9 mouse cellular contexts compared by ENCODE assay signal in genomic region chr2:80266894-80267293, GRCm38 (mm10). TPM values are rescaled to one million over a fixed set of nuclear protein-coding genes. Genes with fewer than 3 reads are reported as not detected.
DNase-seq lines count a peak whose midpoint lies in the region; ATAC-seq and TF ChIP-seq lines count a peak whose summit lies in the region.
"Had no signal": no experiment of that assay in that cellular context is flagged by ENCODE, and none has a peak within 500 bp of the region (broad histone marks: within the 10 kb centered on the region; RNA-seq: fewer than 3 reads in every experiment).

No protein-coding gene starts in this region.

- TF ChIP-seq POLR2A in bone marrow, adult 2 months (IDR thresholded peaks at IDR 0.05; ENCODE audit: borderline replicate concordance, control insufficient read depth, low read depth, low read length): no peak
- no peak for TF ChIP-seq POLR2A in myocyte (IDR thresholded peaks at IDR 0.05; ENCODE audit: insufficient read length, low read depth)

- no peak overlapping the region for H3K27ac ChIP-seq in bone marrow, adult 2 months (ENCODE audit: control insufficient read depth, insufficient read depth, low read depth, low read length, poor library complexity)
- H3K27ac ChIP-seq in heart, embryonic 13.5 days (replicated peaks): no peak overlapping the region
- H3K27ac ChIP-seq in liver, embryonic 11.5 days (ENCODE audit: low read depth, low read length): no peak overlapping the region
- H3K27ac ChIP-seq in stomach, embryonic 15.5 days: no peak overlapping the region

- H3K27me3 ChIP-seq in heart, embryonic 13.5 days (replicated peaks): peaks cover 5% of the 10 kb centered on the region
- H3K27me3 ChIP-seq in liver, embryonic 11.5 days (replicated peaks; ENCODE audit: control insufficient read depth, insufficient read depth, low read length): no peaks in the 10 kb centered on the region
- H3K27me3 ChIP-seq in myocyte (ENCODE audit: control insufficient read depth, insufficient read depth, insufficient read length): no peaks in the 10 kb centered on the region
- H3K27me3 ChIP-seq in stomach, embryonic 15.5 days (replicated peaks): no peaks in the 10 kb centered on the region

- 2% methylated on average over 11 of the region's 11 CpGs for WGBS in bone marrow, adult 2 months
- WGBS in heart, embryonic 13.5 days: 18% methylated on average over 11 of the region's 11 CpGs
- 18% methylated on average over 11 of the region's 11 CpGs for WGBS in liver, embryonic 11.5 days
- 18% methylated on average over 11 of the region's 11 CpGs for WGBS in stomach, embryonic 15.5 days

- H3K4me2 ChIP-seq in heart, embryonic 13.5 days: peak overlapping the region; percentile 57
- H3K4me2 ChIP-seq in liver, embryonic 11.5 days: peak overlapping the region; percentile 22
- no peak overlapping the region for H3K4me2 ChIP-seq in myocyte (ENCODE audit: low read depth)
- peak overlapping the region; percentile 37 for H3K4me2 ChIP-seq in stomach, embryonic 15.5 days

- H3K79me2 ChIP-seq in myocyte (ENCODE audit: control insufficient read depth, insufficient read depth): no peaks in the 10 kb centered on the region

- no peaks in the 10 kb centered on the region for H3K9me3 ChIP-seq in heart, embryonic 13.5 days
- H3K9me3 ChIP-seq in liver, embryonic 11.5 days (ENCODE audit: control insufficient read depth, low read length): no peaks in the 10 kb centered on the region
- H3K9me3 ChIP-seq in stomach, embryonic 15.5 days: no peaks in the 10 kb centered on the region

- no peaks in the 10 kb centered on the region for H3K4me1 ChIP-seq in bone marrow, adult 2 months (ENCODE audit: control insufficient read depth, insufficient read depth, low read length)
- peaks cover 16% of the 10 kb centered on the region for H3K4me1 ChIP-seq in heart, embryonic 13.5 days
- no peaks in the 10 kb centered on the region for H3K4me1 ChIP-seq in liver, embryonic 11.5 days (replicated peaks; ENCODE audit: control insufficient read depth, insufficient read depth, low read length)
- H3K4me1 ChIP-seq in stomach, embryonic 15.5 days: no peaks in the 10 kb centered on the region

- peak; percentile 73 for ATAC-seq in CD4-positive, CD25-positive, alpha-beta regulatory T cell, adult 4 months
- ATAC-seq in erythroblast, adult 5-6 weeks (replicated peaks; ENCODE audit: low FRiP score, poor library complexity, severe bottlenecking): 0 out of 2 replicates have a peak, but pooled peaks have one; percentile 60
- no peak for ATAC-seq in heart, embryonic 13.5 days (ENCODE audit: extremely low read depth, insufficient number of reproducible peaks, low FRiP score, low TSS enrichment)
- 0 out of 2 replicates have a peak, but pooled peaks have one; percentile 34 for ATAC-seq in liver, embryonic 11.5 days (replicated peaks; ENCODE audit: low FRiP score)
- ATAC-seq in stomach, embryonic 15.5 days (ENCODE audit: insufficient read depth, low FRiP score, low read depth): no peak

- H3K9ac ChIP-seq in heart, embryonic 13.5 days: 0 out of 2 replicates have a peak overlapping the region, but pooled peaks have one; percentile 52
- H3K9ac ChIP-seq in liver, embryonic 11.5 days (ENCODE audit: low read depth, low read length): no peak overlapping the region
- no peak overlapping the region for H3K9ac ChIP-seq in stomach, embryonic 15.5 days

- H3ac ChIP-seq in myocyte (ENCODE audit: control insufficient read depth, insufficient read length): no peak overlapping the region

- H3K36me3 ChIP-seq in heart, embryonic 13.5 days: no peaks in the 10 kb centered on the region
- H3K36me3 ChIP-seq in liver, embryonic 11.5 days (ENCODE audit: control insufficient read depth, insufficient read depth, low read length): no peaks in the 10 kb centered on the region
- H3K36me3 ChIP-seq in myocyte (ENCODE audit: control insufficient read depth, insufficient read depth): no peaks in the 10 kb centered on the region
- no peaks in the 10 kb centered on the region for H3K36me3 ChIP-seq in stomach, embryonic 15.5 days

- peak; percentile 83 for DNase-seq in kidney, postnatal 10 days
- peak; percentile 49 for DNase-seq in liver, embryonic 11.5 days (ENCODE audit: low spot score)

- peak overlapping the region; percentile 24 for H3K4me3 ChIP-seq in bone marrow, adult 2 months (replicated peaks; ENCODE audit: control insufficient read depth, low read depth, low read length)
- H3K4me3 ChIP-seq in heart, embryonic 13.5 days: peak overlapping the region; percentile 18; the same call in 1 of the 2 replicates
- no peak overlapping the region for H3K4me3 ChIP-seq in liver, embryonic 11.5 days (ENCODE audit: low read depth, low read length)
- H3K4me3 ChIP-seq in myocyte: no peak overlapping the region
- peak overlapping the region; percentile 9; the same call in 1 of the 2 replicates for H3K4me3 ChIP-seq in stomach, embryonic 15.5 days (replicated peaks)

- peak; percentile 85 for TF ChIP-seq CTCF in bone marrow, adult 2 months (IDR thresholded peaks at IDR 0.05; ENCODE audit: control insufficient read depth, insufficient read depth, low read length)

TF ChIP-seq in myocyte, 11 proteins besides CTCF, POLR2A, EP300 and RAD21:
- TF ChIP-seq CEBPB (IDR thresholded peaks at IDR 0.05; ENCODE audit: insufficient read depth, poor library complexity, severe bottlenecking) (0 out of 2 replicates have a peak, but pooled peaks have one; percentile 1), SRF (IDR thresholded peaks at IDR 0.05; ENCODE audit: control insufficient read depth, insufficient read length, low read depth) (no peak), USF1 (IDR thresholded peaks at IDR 0.05; ENCODE audit: low read depth) (no peak), MAX (IDR thresholded peaks at IDR 0.05; ENCODE audit: low read depth) (no peak), MYOG (IDR thresholded peaks at IDR 0.05; ENCODE audit: control insufficient read depth in 1 of 3, insufficient read depth in 1 of 3, insufficient read length in 2 of 3, low read depth in 2 of 3) (no peak), REST (IDR thresholded peaks at IDR 0.05; ENCODE audit: insufficient read depth, insufficient read length) (no peak)
TF ChIP-seq in myocyte: peak in this region for 1.

RNA-seq across cellular contexts. Expression of gene Prdx6b, which starts 25.4 kb away (rescaled TPM):
- not detected for polyA plus RNA-seq in CD4-positive, CD25-positive, alpha-beta regulatory T cell, adult 4 months (2017; shearing (Covaris generic))
- polyA plus RNA-seq in bone marrow, adult 2 months (2011; ENCODE audit: insufficient read depth, insufficient read length, low replicate concordance, missing spikeins): 1.0 TPM in 1 of 2 replicates, not detected in the other
- not detected in 2 replicates for total RNA-seq in erythroblast, adult 5-6 weeks (2015; ENCODE audit: low replicate concordance)
- not detected in 2 replicates for total RNA-seq in erythroblast, adult 5-6 weeks (2017; ENCODE audit: low replicate concordance)
- polyA plus RNA-seq in heart, embryonic 13.5 days (2015; fragmentation: Nextera tagmentation; extraction: Ambion mirVana): not detected in 2 replicates
- not detected in 2 replicates for polyA plus RNA-seq in liver, embryonic 11.5 days (2014; fragmentation: Nextera tagmentation; extraction: Ambion mirVana)
- not detected for polyA plus RNA-seq in myocyte (2012; fragmentation: generic; extraction: Trizol)
- 0.04 and 0.10 TPM in 2 replicates for polyA plus RNA-seq in stomach, embryonic 15.5 days (2015; fragmentation: Nextera tagmentation; extraction: Ambion mirVana)
- total RNA-seq: gastrocnemius, postnatal 4 days had no signal

RNA-seq across cellular contexts. Expression of gene Dnajc10, which starts 48.4 kb away (rescaled TPM):
- 10 to 100 TPM; 41.4 to 48.8 TPM for polyA plus RNA-seq in CD4-positive, CD25-positive, alpha-beta regulatory T cell, adult 4 months (2017; shearing (Covaris generic))
- polyA plus RNA-seq in bone marrow, adult 2 months (2011; ENCODE audit: insufficient read depth, insufficient read length, low replicate concordance, missing spikeins): 13.8 and 18.6 TPM in 2 replicates
- total RNA-seq in erythroblast, adult 5-6 weeks (2015; ENCODE audit: low replicate concordance): 44.0 and 54.5 TPM in 2 replicates
- 60.6 and 110 TPM in 2 replicates for total RNA-seq in erythroblast, adult 5-6 weeks (2017; ENCODE audit: low replicate concordance)
- polyA plus RNA-seq in heart, embryonic 13.5 days (2015; fragmentation: Nextera tagmentation; extraction: Ambion mirVana): 48.3 and 50.6 TPM in 2 replicates
- polyA plus RNA-seq in liver, embryonic 11.5 days (2014; fragmentation: Nextera tagmentation; extraction: Ambion mirVana): 42.6 and 53.1 TPM in 2 replicates
- 31.4 TPM for polyA plus RNA-seq in myocyte (2012; fragmentation: generic; extraction: Trizol)
- polyA plus RNA-seq in stomach, embryonic 15.5 days (2015; fragmentation: Nextera tagmentation; extraction: Ambion mirVana): 66.9 and 77.2 TPM in 2 replicates

Comparison
In these comparisons a context has a peak if more than half of its experiments do, and no peak if none do; other contexts are left out.
1. ATAC-seq: peak in CD4-positive, CD25-positive, alpha-beta regulatory T cell, adult 4 months (single experiment), erythroblast, adult 5-6 weeks (single experiment) and liver, embryonic 11.5 days (single experiment); none in heart, embryonic 13.5 days (single experiment) and stomach, embryonic 15.5 days (single experiment).
2. H3K4me3 ChIP-seq: peak in bone marrow, adult 2 months (single experiment), heart, embryonic 13.5 days (single experiment) and stomach, embryonic 15.5 days (single experiment); none in liver, embryonic 11.5 days (single experiment) and myocyte (single experiment).